Mouse (Mus musculus) kidney, adult 2 months (tissue): ENCODE measurements around the gene Gm37240. TPM values are rescaled to one million over a fixed set of nuclear protein-coding genes. Genes with fewer than 3 reads are reported as not detected.
"Not testable (repeated sequence)": the region's sequence is repeated elsewhere in the genome, so short reads cannot be mapped to it uniquely, and the experiment has no call there.

Experiments used
- DNase-seq: peaks from one replicate; pipeline ENCODE4 v3.0.0; 2021
- H3K27ac ChIP-seq: fragments of 200-500 bp; 2 replicates; pipeline ENCODE4 v1.5.1; 2012; ENCODE audit warnings: low read depth, low read length, control low read depth, inconsistent platforms; ENCODE audit not compliant: insufficient read depth
- H3K27me3 ChIP-seq: fragments of 200-500 bp; replicated peaks from 2 replicates; pipeline ENCODE4 v1.6.1; 2012; ENCODE audit warnings: mild to moderate bottlenecking, moderate library complexity, low read length, inconsistent platforms; ENCODE audit not compliant: control insufficient read depth, insufficient read depth
- H3K36me3 ChIP-seq: fragments of 200-500 bp; 2 replicates; pipeline ENCODE4 v1.6.1; 2012; ENCODE audit warnings: mild to moderate bottlenecking, moderate library complexity, low read length, inconsistent platforms; ENCODE audit not compliant: control insufficient read depth, insufficient read depth
- H3K4me1 ChIP-seq: fragments of 200-500 bp; 2 replicates; pipeline ENCODE4 v1.6.1; 2011; ENCODE audit warnings: low read length; ENCODE audit not compliant: control insufficient read depth, insufficient read depth
- H3K4me3 ChIP-seq: fragments of 200-500 bp; 2 replicates; pipeline ENCODE4 v1.5.1; 2011; ENCODE audit warnings: mild to moderate bottlenecking, low read depth, low read length, control low read depth; ENCODE audit not compliant: insufficient read depth
- CTCF ChIP-seq: fragments of 200-500 bp; conservative IDR thresholded peaks from 2 replicates; pipeline ENCODE4 v1.5.1; 2011; ENCODE audit warnings: low read depth, mild to moderate bottlenecking, control low read depth, low read length, moderate library complexity, mixed read lengths; ENCODE audit not compliant: insufficient read depth, insufficient read length
- POLR2A ChIP-seq: fragments of 200-500 bp; IDR thresholded peaks from one replicate; pipeline ENCODE4 v1.6.1; 2011; ENCODE audit warnings: low read depth, low read length, control low read depth
- WGBS: fragments of 180-500 bp; shearing (Covaris S2); methylation state at CpG from one replicate; pipeline ENCODE4 v1.1.7; 2018; 5-methylcytosine and 5-hydroxymethylcytosine counted together
- polyA plus RNA-seq: library from polyadenylated mRNA; depleted of rRNA; stranded (reverse); fragments of >200 nt; gene quantifications from 2 replicates; pipeline ENCODE4 v1.2.3, GENCODE M21; 2012

The Gm37240 gene
- polyA plus RNA-seq, 1 experiment = 5.5 TPM

DNA sequence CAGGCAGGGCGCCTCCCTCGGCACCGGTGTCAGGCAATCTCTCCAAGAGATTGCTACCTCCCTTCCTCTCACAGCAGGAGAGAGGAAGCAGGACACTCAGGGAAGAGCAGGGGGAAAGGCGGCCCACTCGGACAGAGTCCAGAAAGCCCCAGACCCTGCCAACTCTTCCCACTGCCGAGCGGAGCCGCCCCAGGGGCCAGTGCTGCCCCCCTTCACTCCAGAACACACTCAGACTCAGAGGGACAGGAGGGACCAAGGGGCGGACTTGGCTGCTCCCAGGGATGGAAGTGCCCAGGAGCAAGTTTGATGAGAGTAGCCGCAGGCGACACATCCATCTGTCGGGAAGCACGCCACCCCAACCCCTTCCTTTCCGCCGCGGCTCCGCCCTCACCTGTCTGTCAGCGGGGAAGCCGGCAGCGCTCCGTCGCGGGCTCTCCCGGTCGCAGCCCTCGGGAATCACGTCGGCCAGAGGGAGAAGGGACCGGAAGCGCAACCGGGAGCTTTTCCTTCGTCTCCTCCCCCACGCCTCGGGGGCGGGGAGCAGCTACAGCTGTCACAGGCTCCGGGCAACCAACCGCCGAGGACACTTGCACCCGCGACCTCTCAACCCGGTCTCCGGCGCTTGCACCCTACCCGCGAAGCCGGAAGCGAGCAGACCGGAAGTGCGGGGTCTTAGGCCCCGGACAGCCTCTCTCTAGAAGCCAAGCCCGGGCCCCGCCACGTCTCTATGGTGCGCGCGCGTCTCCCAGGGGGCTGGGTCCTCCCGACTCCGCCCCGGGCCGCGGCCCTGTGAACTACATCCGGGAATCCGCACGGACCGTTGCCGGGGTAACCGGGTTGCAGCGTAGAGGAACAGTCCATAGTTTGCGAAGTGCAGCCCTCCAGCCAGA lies 1305.0 kb downstream of the Gm37240 start, which contains the start of gene Arfip1:
Arfip1 (minus strand) TSS at position 603 of the 890 bp plus-strand sequence.
- TF ChIP-seq CTCF (no peak), POLR2A (no peak)
- Histone ChIP-seq H3K4me1 (peaks cover 16% of the 10 kb centered on the region; the same call in 1 of the 2 replicates), H3K27ac (peak within 1 kb of the TSS; percentile 77), H3K4me3 (peak within 1 kb of the TSS; percentile 83), H3K27me3 (no peaks in the 10 kb centered on the region), H3K36me3 (no peaks in the 10 kb centered on the region)
- DNase-seq = peak; percentile 98
- under 1% methylated on average over 70 of the region's 70 CpGs for WGBS

- Histone ChIP-seq H3K27me3 (no peaks in the 10 kb centered on the region), H3K36me3 (no peaks in the 10 kb centered on the region), H3K4me3 (peak overlapping the region; percentile 83), H3K4me1 (peaks cover 16% of the 10 kb centered on the region; the same call in 1 of the 2 replicates), H3K27ac (peak overlapping the region; percentile 77)
- no peak for DNase-seq
- WGBS = 0% methylated on average over 4 of the region's 4 CpGs
- TF ChIP-seq POLR2A (no peak), CTCF (no peak)
These were observed 1305.7 kb downstream of the Gm37240 start for GRCm38 (mm10) chr3:84581696-84582022.

DNA sequence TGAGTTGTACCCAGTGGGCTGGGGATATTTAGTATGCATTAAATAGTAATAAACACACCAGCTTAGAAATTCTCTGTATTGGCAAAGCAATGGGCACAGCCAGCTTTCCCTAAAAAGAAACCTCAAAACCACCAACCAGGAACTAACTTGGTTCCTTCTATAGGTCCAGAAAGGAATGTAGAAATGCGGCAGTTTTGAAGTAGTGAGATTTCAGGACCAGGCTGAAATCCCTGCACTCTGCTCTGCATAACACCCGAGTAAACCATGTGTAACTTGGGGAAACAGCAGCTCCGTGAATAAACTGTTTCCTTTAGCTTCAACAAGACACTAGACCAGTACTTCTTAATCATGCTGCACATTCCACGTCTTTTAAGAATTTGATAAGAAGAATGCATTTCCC lies 1306.6 kb downstream of the Gm37240 start:
- H3K36me3 ChIP-seq = no peaks in the 10 kb centered on the region
- H3K4me3 ChIP-seq = no peak overlapping the region
- TF ChIP-seq POLR2A (no peak), CTCF (no peak)
- 12% methylated on average over 4 of the region's 4 CpGs for WGBS
- peaks cover 16% of the 10 kb centered on the region; the same call in 1 of the 2 replicates for H3K4me1 ChIP-seq
- H3K27ac ChIP-seq = no peak overlapping the region
- DNase-seq = no peak
- no peaks in the 10 kb centered on the region for H3K27me3 ChIP-seq

DNA sequence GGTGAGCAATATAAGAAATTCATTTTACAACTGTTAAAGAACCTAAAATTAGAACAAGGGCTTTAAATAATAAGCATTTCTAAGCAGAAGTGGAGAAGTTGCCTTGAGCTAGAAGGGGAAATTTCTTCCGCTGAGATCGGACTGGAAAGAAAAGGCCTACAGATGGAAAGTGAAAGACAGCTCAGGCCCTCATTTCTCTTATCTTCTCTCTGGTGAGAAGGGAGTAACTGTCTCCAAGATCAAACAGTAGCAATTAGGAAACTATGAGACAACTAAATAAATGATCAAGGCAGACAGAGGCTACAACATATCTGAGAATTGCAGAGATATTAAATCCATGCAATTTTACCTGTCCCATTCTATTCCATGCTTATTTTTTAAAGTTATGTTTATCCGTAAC lies 1316.8 kb downstream of the Gm37240 start:
- Histone ChIP-seq H3K27me3 (no peaks in the 10 kb centered on the region), H3K4me1 (peaks cover 2% of the 10 kb centered on the region; the same call in 1 of the 2 replicates), H3K4me3 (no peak overlapping the region), H3K27ac (no peak overlapping the region), H3K36me3 (no peaks in the 10 kb centered on the region)
- DNase-seq = no peak
- TF ChIP-seq CTCF (no peak), POLR2A (no peak)
- WGBS = 78% methylated on average over 3 of the region's 3 CpGs

- no peaks in the 10 kb centered on the region for H3K36me3 ChIP-seq
- no peak overlapping the region for H3K4me3 ChIP-seq
- TF ChIP-seq CTCF = no peak
- no peak for TF ChIP-seq POLR2A
- no peak overlapping the region for H3K27ac ChIP-seq
- 73% methylated on average over 6 of the region's 6 CpGs for WGBS
- H3K4me1 ChIP-seq = no peaks in the 10 kb centered on the region
- no peak for DNase-seq
- no peaks in the 10 kb centered on the region for H3K27me3 ChIP-seq
These were observed 1317.7 kb downstream of the Gm37240 start for GRCm38 (mm10) chr3:84569587-84569986.

- DNase-seq = no peak
- 83% methylated on average over 6 of the region's 6 CpGs for WGBS
- H3K4me1 ChIP-seq = no peaks in the 10 kb centered on the region
- H3K36me3 ChIP-seq = no peaks in the 10 kb centered on the region
- no peak overlapping the region for H3K4me3 ChIP-seq
- no peak overlapping the region for H3K27ac ChIP-seq
- H3K27me3 ChIP-seq = no peaks in the 10 kb centered on the region
- TF ChIP-seq POLR2A (no peak), CTCF (no peak)
These were observed 1318.8 kb downstream of the Gm37240 start for GRCm38 (mm10) chr3:84568540-84568939.

- Histone ChIP-seq H3K4me3 (no peak overlapping the region), H3K27ac (no peak overlapping the region), H3K4me1 (0 out of 2 replicates have a peak, but pooled peaks cover 2% of the 10 kb centered on the region), H3K27me3 (no peaks in the 10 kb centered on the region), H3K36me3 (no peaks in the 10 kb centered on the region)
- WGBS = 86% methylated on average over 4 of the region's 4 CpGs
- TF ChIP-seq CTCF (no peak), POLR2A (no peak)
- DNase-seq = no peak
These were observed 1323.9 kb downstream of the Gm37240 start for GRCm38 (mm10) chr3:84563415-84563814.

GRCm38 (mm10) chr3:84562911-84563310 lies 1324.4 kb downstream of the Gm37240 start:
- not testable (repeated sequence) for H3K27ac ChIP-seq, H3K36me3 ChIP-seq, H3K4me1 ChIP-seq, DNase-seq, H3K27me3 ChIP-seq, H3K4me3 ChIP-seq
- 91% methylated on average over 2 of the region's 2 CpGs for WGBS
